Mouse (Mus musculus) liver, adult 2 months (tissue): Measurements from ENCODE around the gene Rps26.

ENCODE experiments used
- CTCF ChIP-seq: fragments of 200-500 bp; IDR thresholded peaks from 2 replicates; pipeline ENCODE4 v1.5.1; 2011; ENCODE audit warnings: low read depth, low read length, control low read depth
- POLR2A ChIP-seq: fragments of 200-500 bp; IDR thresholded peaks from 2 replicates; pipeline ENCODE4 v1.6.1; 2011; ENCODE audit warnings: low read length, control low read depth; ENCODE audit not compliant: insufficient read depth; ENCODE audit errors: extremely low read depth

DNA sequence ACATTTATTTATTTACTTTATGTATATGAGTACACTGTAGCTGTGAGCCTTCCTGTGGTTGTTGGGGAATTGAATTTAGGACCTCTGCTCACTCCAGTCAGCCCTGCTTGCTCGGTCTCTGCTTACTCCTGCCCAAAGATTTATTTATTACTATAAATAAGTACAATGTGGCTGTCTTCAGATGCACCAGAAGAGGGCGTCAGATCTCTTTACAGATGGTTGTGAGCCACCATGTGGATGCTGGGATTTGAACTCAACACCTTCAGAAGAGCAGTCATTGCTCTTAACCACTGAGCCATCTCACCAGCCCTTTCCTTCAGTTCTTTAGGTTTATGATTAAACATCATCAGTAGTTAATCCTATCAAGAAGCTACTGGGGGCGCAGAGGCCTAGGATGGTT is 11.6 kb downstream of the Rps26 start:
- no peak for TF ChIP-seq POLR2A
- 0 out of 2 replicates have a peak, but pooled peaks have one; percentile 7 for TF ChIP-seq CTCF
